Mouse (Mus musculus) gastrocnemius, postnatal 10 days (tissue): ENCODE results near the gene Gif. TPM values are rescaled to one million over a fixed set of nuclear protein-coding genes. Genes with fewer than 3 reads are reported as not detected.

Experiments used
- DNase-seq: peaks from one replicate; pipeline ENCODE4 v3.0.0; 2021; ENCODE audit warnings: mixed read lengths
- long read RNA-seq, 2 experiments: library from polyadenylated mRNA; stranded (forward); transcript quantifications; one replicate each; pipeline ENCODE4 v2.0.0; 2021
- total RNA-seq, 2 experiments: library from RNA; stranded (reverse); gene quantifications; 2 replicates each; pipeline ENCODE4 v1.2.3; 2021

The Gif gene
- total RNA-seq: not detected
- long read RNA-seq, experiment 1: 0 reads
- long read RNA-seq, experiment 2: 0 reads

DNA sequence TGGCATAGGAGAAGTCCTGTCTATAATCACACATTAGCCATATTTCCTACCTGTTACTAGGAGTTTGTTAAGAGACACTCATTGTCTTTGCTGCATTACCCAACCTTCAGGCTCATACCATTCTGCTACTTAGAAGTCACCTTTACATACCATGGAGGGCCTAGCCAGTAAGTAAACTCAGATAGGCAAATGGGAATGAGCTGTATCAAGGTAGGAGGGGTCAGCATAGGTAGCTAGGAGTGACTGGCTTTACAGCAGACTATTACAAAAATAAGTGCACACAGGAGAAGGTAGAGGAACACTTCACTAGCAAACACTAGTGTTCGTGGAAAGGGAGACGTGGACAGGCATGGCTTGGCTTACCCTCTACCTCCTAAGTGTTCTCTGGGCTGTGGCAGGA lies at the start of gene Gif:
Gif (plus strand) TSS at position 257 of the 400 bp plus-strand sequence.
- no peak for DNase-seq

DNA sequence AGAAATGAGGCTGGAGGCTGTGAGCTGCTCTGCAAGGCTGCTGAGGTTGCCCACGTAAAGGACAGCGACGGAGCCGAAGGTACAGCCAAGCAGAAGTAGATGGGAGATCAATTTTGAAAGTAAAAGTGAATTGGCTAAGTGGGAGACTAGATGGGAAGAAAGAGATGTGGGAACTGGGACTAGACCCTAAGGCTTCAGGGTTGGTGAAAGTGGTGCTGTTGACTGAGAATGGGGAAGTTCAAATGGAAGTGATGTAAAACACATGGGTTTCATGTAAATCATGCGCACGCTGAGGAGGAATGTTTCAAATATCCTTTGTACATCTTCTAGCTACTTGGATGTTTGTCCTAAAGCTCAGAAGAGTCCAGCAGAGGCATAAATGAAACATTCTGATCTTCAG lies 49.0 kb upstream of the Gif start:
- DNase-seq: no peak

- DNase-seq: no peak
These were observed 34.9 kb upstream of the Gif start for GRCm38 (mm10) chr19:11712451-11712850.

DNA sequence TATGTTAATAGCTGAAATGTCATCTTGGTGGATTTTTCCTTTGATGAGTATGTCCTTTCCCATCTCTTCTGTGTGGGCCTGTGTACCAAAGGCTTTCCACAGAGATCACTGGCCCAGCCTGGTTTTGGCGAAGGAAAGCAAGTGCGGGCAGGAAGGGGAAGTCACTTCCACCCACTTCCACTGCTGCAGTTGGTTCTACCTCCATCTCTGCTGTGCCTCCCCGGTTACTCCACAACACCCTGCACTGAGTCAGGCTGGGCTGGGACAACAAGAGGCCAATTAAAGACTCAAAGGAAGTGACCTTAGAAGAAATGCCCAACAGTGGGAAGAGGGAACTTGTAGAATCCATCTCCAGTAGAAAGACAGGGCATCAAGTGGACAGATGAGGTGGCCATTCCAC lies 27.3 kb upstream of the Gif start:
- no peak for DNase-seq

DNA sequence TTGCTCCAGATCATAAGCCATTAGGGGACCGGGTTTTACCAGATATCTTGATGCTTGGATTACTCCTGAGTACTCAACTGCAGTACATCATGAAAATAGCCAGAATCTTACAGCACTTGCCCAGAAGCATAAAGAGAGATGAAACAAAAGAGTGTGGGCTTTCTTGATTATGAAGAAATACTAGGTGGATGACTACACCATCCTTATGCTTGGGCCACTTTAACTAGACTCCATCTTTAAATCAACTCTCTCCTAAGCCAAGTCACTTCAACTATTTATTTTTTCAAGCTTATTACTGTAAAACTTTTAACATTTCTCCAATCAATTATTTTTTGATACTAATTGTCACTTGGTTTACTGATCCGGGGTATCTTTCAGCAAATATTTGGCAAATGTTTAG lies 23.5 kb upstream of the Gif start:
- DNase-seq: no peak

DNA sequence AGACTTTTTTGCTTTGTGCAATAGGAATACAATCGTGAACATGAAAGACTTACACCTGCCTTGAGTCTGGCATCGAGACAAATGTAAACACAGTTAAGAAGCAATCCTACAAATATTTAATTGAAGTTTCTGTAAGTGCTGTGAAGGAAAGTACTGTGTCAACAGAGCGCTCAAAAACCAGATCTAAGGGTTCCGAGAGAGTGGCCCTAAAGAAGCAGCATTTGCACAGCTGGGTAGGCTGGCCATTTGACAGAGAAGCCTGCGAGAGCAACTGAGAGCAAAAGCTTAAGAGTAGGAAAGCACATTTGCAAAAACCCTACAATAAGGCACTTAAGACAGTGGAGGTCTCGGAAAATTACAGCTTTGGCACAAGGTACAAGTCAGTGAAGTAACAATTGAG lies 23.1 kb upstream of the Gif start:
- no peak for DNase-seq

GRCm38 (mm10) chr19:11725915-11726314 lies 21.4 kb upstream of the Gif start:
- no peak for DNase-seq

DNA sequence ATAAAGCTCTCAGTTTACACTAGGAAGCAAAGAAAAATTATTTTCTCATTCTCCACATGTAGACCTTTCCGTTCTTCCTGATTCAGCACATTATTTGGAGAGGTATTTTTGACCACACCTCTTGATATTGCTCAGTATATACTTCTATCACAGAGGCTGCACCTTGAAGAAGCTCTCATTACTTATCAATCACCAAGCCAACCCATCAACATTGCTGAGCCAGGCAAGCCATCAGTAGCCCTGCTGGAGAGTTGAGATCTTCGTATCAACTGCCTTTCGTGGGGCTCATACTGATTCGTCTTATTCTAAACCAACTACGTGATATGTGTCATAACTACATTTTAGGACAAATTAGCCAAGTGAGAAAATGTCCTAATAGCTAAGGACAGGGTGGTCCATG lies 20.1 kb upstream of the Gif start:
- DNase-seq: no peak

DNA sequence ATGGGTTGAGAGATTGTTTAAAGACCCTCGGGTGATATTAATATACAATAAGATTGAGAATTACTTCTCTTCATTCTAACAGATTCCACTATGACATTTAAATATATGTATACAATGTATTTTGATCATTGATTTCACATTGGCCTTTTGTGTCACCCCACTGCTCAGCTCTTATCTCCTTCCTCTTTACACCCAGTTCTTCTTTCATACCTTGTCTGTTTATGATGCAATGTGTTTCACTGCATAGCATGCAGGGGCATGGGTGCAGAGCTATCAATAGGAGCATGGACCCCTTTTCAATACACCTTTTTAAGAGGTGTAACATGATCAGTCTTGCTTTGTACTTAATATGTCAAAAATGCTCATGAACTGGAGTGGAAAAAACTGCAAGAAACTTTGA lies 17.1 kb upstream of the Gif start:
- no peak for DNase-seq

DNA sequence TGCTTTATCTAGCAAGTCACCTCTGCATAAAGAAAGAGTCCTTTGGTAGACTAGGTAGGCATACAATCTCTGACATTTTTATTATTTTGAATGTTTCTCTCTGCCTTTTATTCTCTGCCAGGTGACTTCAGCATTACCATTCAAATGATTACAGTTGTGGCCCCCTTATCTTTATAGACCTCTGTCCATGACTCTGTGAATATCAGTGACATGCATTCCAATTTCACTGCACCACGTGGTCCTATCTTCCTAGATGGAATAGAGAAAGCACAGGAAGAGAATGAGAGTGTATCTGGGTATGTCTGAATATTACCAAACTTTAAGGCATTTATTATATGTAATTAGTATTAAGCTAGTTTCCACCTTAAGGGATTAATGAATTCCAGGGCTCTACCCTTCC lies 10.9 kb upstream of the Gif start:
- DNase-seq: no peak

- DNase-seq: no peak
These were observed 1.7 kb upstream of the Gif start for GRCm38 (mm10) chr19:11745680-11746079.

DNA sequence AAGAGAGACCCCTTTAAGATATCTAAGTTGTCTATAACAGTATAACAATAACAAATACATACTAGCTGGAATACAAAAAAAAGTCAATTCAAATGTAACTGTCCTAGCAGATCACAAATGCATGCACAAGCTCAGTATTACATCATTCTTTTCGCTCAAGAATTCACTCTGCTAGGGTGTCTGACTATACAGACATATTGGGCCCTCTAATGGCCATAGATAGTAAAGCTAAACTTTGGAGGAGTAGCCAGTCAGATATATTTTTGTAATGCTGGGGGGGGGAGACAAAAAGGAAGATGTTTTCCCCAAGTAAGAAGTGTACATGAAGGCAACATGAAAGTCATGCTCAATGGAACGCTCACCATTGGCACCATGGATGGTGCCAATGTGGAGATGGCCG lies 17.7 kb downstream of the Gif start:
- no peak for DNase-seq

- DNase-seq: no peak
These were observed 19.1 kb downstream of the Gif start for GRCm38 (mm10) chr19:11766413-11766812.

GRCm38 (mm10) chr19:11768163-11768562 lies 20.8 kb downstream of the Gif start:
- DNase-seq: no peak

DNA sequence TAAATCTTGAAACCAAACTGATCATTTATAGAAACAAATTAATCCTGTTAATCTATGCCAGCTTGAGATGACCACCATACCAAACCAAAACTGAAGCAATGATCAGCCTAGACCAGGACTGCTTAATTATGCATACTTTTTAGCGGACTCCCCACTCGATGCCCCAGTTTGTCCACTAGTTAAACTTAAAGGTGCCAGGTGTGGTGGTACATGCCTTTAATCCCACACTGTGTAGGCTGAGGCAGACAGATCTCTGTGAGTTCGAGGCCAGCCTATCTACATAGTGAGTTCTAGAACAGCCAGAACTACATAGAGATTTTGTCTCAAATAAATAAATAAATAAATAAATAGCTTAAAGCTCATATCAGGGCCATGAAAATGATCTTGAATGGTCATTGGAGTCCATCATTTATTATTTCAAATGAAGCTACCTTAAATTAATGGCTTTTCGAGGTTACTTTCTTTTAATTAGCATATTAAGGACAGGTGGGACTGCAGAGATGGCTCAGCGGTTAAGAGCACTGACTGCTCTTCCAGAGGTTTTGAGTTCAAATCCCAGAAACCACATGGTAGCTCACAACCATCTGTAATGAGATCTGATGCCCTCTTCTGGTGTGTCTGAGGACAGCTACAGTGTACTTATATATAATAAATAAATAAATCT lies 22.0 kb downstream of the Gif start:
- no peak for DNase-seq

- DNase-seq: peak; percentile 79
These were observed 23.0 kb downstream of the Gif start, which contains the start of gene Mrpl16 for GRCm38 (mm10) chr19:11770205-11770892. Gene Mrpl16 (plus strand): TSS chr19:11770391.

- DNase-seq: peak; percentile 66
These were observed 30.0 kb downstream of the Gif start for GRCm38 (mm10) chr19:11777191-11777865.

GRCm38 (mm10) chr19:11785409-11786154 lies 38.2 kb downstream of the Gif start:
- DNase-seq: no peak

- DNase-seq: no peak
These were observed 40.5 kb downstream of the Gif start for GRCm38 (mm10) chr19:11787826-11788225.

- no peak for DNase-seq
These were observed 41.5 kb downstream of the Gif start for GRCm38 (mm10) chr19:11788876-11789275.

DNA sequence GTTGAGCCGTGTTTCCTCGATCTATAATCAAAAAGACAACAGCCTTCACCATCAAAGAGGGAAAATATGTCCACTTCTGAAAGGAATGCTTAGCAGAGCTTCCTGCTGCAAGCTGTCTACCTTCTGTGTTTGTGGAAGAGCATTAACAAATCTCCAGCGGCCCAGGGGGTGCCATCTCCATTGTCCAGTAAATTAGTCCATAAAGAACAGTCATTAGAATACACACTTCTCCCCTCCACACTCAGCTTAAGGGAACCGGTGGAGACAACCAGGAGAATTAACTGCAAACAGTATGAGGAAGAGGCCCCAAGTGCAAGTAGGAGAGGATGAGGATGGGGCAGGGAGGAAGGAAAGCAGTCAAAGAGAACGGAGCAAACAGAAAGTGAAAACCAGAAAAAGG lies 44.5 kb downstream of the Gif start:
- DNase-seq: no peak

DNA sequence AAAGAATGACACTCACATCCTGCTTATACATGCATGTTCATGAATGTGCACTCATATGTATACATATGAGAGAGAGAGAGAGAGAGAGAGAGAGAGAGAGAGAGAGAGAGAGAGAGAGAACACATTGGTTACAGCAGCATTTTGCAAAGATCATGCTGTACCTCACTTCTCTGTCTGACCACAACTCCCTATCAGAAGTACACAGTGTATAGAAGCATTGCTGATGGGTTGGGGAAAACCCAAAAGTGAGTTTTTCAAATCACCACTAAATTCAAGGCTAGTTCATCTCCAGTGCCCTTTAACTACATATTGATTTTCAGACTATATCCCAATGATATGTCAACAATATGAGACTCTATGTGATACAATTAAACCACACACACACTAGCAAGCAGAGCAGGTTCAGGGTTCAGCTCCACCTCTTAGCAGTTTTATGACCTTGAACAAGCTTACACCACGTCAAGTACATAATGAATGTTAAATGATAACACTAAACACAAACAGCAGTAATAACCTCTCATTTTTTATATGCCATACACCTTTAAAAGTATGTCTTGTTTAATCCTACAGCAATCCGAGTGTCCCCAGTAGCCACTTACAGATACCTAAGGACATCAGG lies 46.5 kb downstream of the Gif start:
- DNase-seq: no peak
